Mouse (Mus musculus): ENCODE data around the gene Mrpl40. TPM values are rescaled to one million over a fixed set of nuclear protein-coding genes. Genes with fewer than 3 reads are reported as not detected.
"Not testable (repeated sequence)": the region's sequence is repeated elsewhere in the genome, so short reads cannot be mapped to it uniquely, and the experiment has no call there.

The Mrpl40 gene
- polyA plus RNA-seq (2016; fragmentation: Nextera tagmentation; extraction: Ambion mirVana): 122 and 128 TPM in 2 replicates

DNA sequence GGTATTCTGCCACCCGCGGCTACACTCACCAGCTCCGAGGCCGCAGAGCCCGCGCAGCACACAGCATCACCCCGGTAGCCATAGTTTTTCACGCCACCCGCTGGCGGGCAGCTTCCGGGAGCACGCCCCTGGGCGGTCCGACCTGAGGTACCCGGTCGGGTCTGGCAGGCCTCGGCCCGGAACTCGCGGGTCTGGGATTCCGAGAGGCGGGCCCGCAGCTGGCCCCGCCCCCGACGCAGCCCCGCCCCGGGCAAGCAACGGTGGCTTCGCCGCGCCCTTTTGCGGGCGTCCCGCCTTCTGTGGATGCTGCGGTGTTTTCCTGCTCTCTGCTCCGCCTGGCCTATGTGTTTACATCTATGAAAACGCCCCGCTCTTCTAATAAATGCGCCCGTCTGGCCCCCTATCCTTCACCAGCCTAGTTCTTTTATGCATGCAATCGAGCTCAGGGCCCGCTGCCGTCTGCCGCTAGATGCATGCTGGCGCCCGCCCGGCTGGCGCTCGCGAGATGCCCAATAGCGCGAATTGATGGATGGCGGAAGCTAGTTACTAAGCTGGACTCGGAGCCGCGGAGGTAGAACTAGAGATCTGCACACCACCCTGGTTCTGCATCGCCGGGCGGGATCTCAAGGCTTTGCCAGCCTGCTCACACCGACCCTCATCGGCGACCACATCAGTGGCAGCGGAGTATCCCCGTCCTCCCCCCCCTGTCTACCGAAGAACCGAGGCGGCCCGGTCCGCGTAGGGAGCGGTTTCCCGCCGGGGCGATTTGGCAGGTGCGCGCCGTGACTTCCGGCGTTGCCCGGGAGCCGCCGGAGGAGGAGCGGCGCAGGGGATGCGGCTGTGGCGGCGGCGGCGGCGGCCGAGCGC lies at the start of gene Mrpl40, which contains the start of gene Hira:
Gene Mrpl40, minus strand, starts transcription at position 421 of the 867 bp plus-strand sequence.
Gene Hira, plus strand, starts transcription at position 596 of the 867 bp plus-strand sequence.
- DNase-seq (ENCODE audit: low spot score): peak; percentile 97
- WGBS: under 1% methylated on average over 93 of the region's 93 CpGs
- Histone ChIP-seq H3K27ac (replicated peaks) (peak within 1 kb of the TSS; percentile 95), H3K4me3 (peak within 1 kb of the TSS; percentile 84), H3K36me3 (replicated peaks) (peaks cover 59% of the 10 kb centered on the region), H3K27me3 (replicated peaks; ENCODE audit: low read depth, poor library complexity, severe bottlenecking) (no peaks in the 10 kb centered on the region), H3K9me3 (no peaks in the 10 kb centered on the region), H3K4me1 (peaks cover 14% of the 10 kb centered on the region)

DNA sequence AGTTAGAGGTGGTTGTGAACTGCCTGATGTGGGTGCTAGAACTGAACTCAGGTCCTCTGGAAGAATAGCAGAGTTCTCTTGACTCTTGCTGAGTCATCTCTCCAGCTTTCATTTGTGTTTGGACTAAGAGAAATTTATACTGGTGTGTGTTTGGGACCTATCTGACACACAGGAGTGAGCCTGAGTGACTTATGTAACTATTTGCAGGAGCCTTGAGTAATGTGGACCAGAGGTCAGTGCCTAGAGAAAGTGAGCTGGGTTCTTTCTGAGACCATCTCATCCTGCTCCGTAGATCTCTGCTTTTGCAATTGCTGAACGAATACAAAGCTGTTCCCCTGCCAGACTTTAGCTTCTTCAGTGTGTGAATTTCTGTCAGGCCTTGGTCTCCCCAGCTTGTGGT lies 45.1 kb upstream of the Mrpl40 start:
- Histone ChIP-seq H3K27ac (replicated peaks) (no peak overlapping the region), H3K4me3 (no peak overlapping the region), H3K27me3 (replicated peaks; ENCODE audit: low read depth, poor library complexity, severe bottlenecking) (no peaks in the 10 kb centered on the region), H3K9me3 (no peaks in the 10 kb centered on the region), H3K4me1 (no peaks in the 10 kb centered on the region), H3K36me3 (replicated peaks) (peaks cover 98% of the 10 kb centered on the region)
- no peak for DNase-seq (ENCODE audit: low spot score)
- WGBS: 87% methylated on average over 2 of the region's 2 CpGs

DNA sequence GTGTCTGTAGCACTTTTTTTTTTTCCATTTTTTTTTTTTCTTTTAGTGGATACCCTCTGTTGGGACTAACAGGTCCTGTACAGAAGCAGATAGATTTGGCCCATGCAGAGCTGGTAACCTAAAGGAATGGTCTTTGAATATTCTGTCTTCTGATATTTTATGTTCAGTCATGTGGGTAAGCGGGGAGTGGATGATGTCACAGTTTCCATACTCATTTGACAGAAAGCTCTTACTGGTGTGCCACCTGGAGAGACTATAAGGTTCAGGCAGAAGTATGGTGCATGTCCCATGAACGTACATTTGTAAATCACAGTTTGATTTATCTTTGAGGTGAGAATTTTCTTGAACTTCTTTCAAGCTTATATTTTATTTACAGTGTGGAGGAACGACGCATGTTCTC lies 39.4 kb upstream of the Mrpl40 start:
- H3K36me3 ChIP-seq (replicated peaks): peaks cover 89% of the 10 kb centered on the region
- 96% methylated on average over 4 of the region's 4 CpGs for WGBS
- H3K27ac ChIP-seq (replicated peaks): no peak overlapping the region
- H3K4me1 ChIP-seq: no peaks in the 10 kb centered on the region
- no peak overlapping the region for H3K4me3 ChIP-seq
- H3K27me3 ChIP-seq (replicated peaks; ENCODE audit: low read depth, poor library complexity, severe bottlenecking): no peaks in the 10 kb centered on the region
- H3K9me3 ChIP-seq: no peaks in the 10 kb centered on the region
- no peak for DNase-seq (ENCODE audit: low spot score)

DNA sequence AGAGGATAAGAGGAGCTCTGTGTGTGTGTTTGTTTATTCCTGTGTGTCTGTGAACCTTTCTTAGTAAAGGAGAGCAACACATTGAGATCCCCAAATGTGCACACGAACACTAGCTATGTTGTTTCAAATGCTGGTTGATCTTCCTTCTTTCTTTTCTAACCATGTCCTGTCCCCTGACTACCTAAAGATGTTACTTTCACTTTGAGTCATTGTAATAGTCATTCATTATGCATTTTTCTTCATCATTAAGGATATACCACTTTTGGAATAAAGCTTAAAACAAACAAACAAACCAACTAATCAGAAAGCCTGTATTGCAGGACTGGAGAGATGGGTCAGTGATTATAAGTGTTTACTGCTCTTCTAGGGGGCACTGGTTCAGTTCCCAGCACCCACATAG lies 29.0 kb upstream of the Mrpl40 start:
- H3K4me3 ChIP-seq: no peak overlapping the region
- WGBS: 97% methylated on average over 1 of the region's 1 CpGs
- no peak overlapping the region for H3K27ac ChIP-seq (replicated peaks)
- H3K4me1 ChIP-seq: no peaks in the 10 kb centered on the region
- no peak for DNase-seq (ENCODE audit: low spot score)
- H3K9me3 ChIP-seq: no peaks in the 10 kb centered on the region
- peaks cover 98% of the 10 kb centered on the region for H3K36me3 ChIP-seq (replicated peaks)
- no peaks in the 10 kb centered on the region for H3K27me3 ChIP-seq (replicated peaks; ENCODE audit: low read depth, poor library complexity, severe bottlenecking)

DNA sequence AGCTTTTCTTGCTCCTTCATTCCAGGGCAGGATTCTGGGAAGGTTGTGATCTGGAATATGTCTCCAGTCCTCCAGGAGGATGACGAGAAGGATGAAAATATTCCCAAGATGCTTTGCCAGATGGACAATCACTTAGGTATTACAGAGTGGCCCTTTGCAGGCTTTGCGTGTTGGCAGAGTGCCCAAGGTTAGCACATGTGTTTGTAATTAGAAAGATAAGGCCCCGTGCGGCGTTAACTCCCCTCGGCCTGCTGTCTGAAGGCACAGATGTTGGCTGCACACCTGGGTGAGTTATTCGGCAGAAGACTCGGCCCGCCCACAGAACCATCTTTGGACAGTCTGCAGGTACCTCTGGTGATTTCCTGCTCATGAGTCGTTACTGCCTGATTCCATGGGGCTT lies 19.8 kb upstream of the Mrpl40 start:
- Histone ChIP-seq H3K4me1 (no peaks in the 10 kb centered on the region), H3K27ac (replicated peaks) (no peak overlapping the region), H3K36me3 (replicated peaks) (peaks cover 68% of the 10 kb centered on the region), H3K9me3 (no peaks in the 10 kb centered on the region), H3K27me3 (replicated peaks; ENCODE audit: low read depth, poor library complexity, severe bottlenecking) (no peaks in the 10 kb centered on the region), H3K4me3 (no peak overlapping the region)
- 75% methylated on average over 10 of the region's 10 CpGs for WGBS
- DNase-seq (ENCODE audit: low spot score): peak; percentile 9

DNA sequence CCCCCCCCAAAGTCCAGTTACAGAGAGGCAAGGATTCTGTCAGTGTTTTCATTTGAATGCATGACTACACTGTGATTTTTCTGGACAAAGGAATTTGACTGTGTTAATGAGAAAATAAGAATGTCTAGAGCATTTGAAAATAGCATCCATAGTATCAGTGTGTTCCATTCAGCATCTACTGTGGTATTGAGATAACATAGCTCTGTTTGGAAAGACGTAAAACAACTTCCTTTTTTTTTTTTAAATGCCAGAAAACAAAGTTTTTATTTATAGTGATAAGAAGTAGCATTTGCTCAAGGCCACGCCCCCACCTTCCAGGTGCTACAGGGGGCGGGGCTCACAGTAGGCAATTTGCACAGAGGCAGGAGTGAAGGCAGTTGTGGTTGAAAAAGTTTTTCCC lies 18.6 kb upstream of the Mrpl40 start:
- Histone ChIP-seq H3K4me3 (no peak overlapping the region), H3K4me1 (no peaks in the 10 kb centered on the region)
- 84% methylated on average over 3 of the region's 3 CpGs for WGBS

DNA sequence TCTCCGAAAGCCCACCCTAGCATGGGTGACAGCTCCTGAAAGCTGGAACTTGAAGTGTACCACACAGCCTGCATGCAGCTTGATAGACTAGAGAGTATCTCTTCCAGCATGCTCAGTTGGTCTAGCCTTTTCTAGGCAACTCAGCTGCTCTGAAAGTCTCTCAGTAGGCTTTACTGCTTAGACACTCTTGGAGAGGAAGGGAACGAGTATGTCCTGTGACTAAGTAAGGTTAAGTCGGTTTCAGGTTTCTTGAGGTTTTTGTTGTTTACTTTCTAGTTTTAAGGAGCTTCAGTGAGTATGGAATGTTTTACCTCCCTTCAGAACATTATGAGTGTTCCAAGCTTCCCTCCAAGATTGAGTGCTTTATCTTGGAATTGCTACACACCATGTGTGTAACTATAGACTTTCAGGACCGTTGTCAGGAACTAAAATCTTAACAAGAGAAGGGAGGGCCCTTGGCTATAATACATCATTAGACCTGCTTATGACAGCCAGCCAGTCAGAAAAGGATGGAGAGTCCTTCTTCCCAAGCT lies 17.2 kb upstream of the Mrpl40 start:
- no peaks in the 10 kb centered on the region for H3K27me3 ChIP-seq (replicated peaks; ENCODE audit: low read depth, poor library complexity, severe bottlenecking)
- WGBS: 82% methylated on average over 4 of the region's 4 CpGs
- no peaks in the 10 kb centered on the region for H3K4me1 ChIP-seq
- peaks cover 49% of the 10 kb centered on the region for H3K36me3 ChIP-seq (replicated peaks)
- DNase-seq (ENCODE audit: low spot score): no peak
- H3K9me3 ChIP-seq: no peaks in the 10 kb centered on the region
- no peak overlapping the region for H3K4me3 ChIP-seq
- H3K27ac ChIP-seq (replicated peaks): no peak overlapping the region

More for the DNA sequence above, 18.6 kb upstream of the Mrpl40 start:
- peaks cover 57% of the 10 kb centered on the region for H3K36me3 ChIP-seq (replicated peaks)
- H3K27ac ChIP-seq (replicated peaks): no peak overlapping the region
- no peaks in the 10 kb centered on the region for H3K27me3 ChIP-seq (replicated peaks; ENCODE audit: low read depth, poor library complexity, severe bottlenecking)
- DNase-seq (ENCODE audit: low spot score): no peak
- no peaks in the 10 kb centered on the region for H3K9me3 ChIP-seq

DNA sequence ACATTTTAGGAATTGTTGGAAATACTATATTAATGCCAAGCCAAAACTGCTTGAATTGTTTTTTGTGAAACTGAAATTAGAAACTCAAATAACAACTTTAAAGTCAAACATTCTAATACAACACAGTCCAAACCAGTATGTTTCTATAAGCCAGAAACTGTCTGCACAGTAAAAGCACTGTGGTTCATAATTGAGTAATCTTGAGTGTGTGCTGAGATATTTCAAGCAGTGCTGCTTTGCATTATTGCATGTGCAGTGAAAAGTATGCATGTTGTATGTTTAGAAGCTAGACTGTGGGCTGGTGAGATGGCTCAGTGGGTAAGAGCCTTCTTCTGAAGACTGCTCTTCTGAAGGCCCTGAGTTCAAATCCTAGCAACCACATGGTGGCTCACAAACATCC lies 7.4 kb upstream of the Mrpl40 start:
- H3K36me3 ChIP-seq (replicated peaks): peaks cover 70% of the 10 kb centered on the region
- H3K4me1 ChIP-seq: peaks cover 4% of the 10 kb centered on the region; the same call in 1 of the 2 replicates
- no peaks in the 10 kb centered on the region for H3K9me3 ChIP-seq
- DNase-seq (ENCODE audit: low spot score): no peak
- no peak overlapping the region for H3K27ac ChIP-seq (replicated peaks)
- H3K4me3 ChIP-seq: no peak overlapping the region
- no peaks in the 10 kb centered on the region for H3K27me3 ChIP-seq (replicated peaks; ENCODE audit: low read depth, poor library complexity, severe bottlenecking)

DNA sequence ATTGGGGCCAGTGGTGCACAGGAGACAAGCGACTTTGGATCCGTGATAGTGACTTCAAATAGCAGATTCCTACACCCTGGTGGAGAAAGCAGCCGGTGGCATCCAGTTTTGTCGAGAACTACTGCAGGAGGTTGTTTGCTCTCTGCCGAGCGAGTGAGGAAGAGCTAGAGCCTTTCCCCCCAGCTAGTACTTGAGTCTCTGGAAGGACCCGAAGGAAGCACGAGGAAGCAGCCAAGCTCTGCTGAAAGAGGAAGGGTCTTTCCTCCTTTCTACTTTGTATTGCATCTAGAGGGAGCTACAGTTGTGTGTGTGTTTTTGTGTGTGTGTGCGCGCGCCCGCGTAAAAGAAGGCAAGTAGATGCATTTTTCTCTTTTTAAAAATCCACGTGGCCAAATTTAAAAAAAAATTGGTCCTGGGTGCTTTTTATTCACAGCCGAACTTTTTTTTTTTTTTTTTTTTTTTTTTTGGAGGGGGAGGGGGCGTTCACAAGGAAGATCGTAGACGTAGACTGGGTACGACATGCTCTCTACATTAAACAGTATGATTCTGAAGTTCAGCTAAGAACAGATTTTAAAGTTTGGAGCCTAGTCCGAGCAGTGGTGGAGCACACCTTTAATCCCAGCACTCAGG lies 1.5 kb upstream of the Mrpl40 start:
- Histone ChIP-seq H3K4me3 (peak overlapping the region; percentile 84), H3K27ac (replicated peaks) (peak overlapping the region; percentile 95), H3K4me1 (peaks cover 14% of the 10 kb centered on the region), H3K36me3 (replicated peaks) (peaks cover 59% of the 10 kb centered on the region), H3K27me3 (replicated peaks; ENCODE audit: low read depth, poor library complexity, severe bottlenecking) (no peaks in the 10 kb centered on the region), H3K9me3 (no peaks in the 10 kb centered on the region)
- no peak for DNase-seq (ENCODE audit: low spot score)
- WGBS: 30% methylated on average over 20 of the region's 20 CpGs

DNA sequence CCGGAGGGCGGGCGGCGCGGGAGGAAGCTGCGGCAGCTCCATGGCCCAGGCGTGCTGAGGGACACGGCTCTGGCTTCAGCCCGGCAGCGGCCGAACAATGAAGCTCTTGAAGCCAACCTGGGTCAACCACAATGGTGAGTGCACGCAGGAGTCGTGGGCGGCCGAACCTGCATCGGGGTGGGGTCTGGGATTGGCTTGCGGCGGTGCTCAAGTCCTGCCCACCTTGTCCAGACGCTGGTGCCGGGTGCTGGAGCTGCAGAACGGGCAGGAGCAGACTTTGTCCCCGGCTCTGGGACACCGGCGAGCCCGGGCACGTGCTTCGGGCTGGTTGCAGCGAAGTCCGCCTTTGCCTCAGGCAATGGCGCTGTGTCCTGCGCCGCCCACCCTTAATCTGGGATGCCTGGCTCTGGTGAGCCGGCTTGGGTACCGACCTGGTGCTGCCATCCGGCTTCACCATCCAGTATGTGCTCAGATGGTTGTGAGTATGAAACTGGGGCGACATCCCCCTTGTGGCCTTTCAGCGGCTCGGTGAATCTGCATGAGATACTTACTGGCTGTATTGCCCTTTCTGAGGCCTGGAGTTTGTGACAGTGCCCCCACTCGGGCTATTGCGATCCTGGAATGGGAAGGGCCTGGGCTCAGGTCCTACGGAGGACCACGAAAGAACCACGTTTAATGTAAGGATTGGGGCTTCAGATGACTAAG lies 876 bp upstream of the Mrpl40 start:
- peaks cover 14% of the 10 kb centered on the region for H3K4me1 ChIP-seq
- under 1% methylated on average over 43 of the region's 43 CpGs for WGBS
- no peaks in the 10 kb centered on the region for H3K9me3 ChIP-seq
- H3K36me3 ChIP-seq (replicated peaks): peaks cover 59% of the 10 kb centered on the region
- peak; percentile 79 for DNase-seq (ENCODE audit: low spot score)
- no peaks in the 10 kb centered on the region for H3K27me3 ChIP-seq (replicated peaks; ENCODE audit: low read depth, poor library complexity, severe bottlenecking)
- H3K4me3 ChIP-seq: peak overlapping the region; percentile 84
- H3K27ac ChIP-seq (replicated peaks): peak overlapping the region; percentile 95

DNA sequence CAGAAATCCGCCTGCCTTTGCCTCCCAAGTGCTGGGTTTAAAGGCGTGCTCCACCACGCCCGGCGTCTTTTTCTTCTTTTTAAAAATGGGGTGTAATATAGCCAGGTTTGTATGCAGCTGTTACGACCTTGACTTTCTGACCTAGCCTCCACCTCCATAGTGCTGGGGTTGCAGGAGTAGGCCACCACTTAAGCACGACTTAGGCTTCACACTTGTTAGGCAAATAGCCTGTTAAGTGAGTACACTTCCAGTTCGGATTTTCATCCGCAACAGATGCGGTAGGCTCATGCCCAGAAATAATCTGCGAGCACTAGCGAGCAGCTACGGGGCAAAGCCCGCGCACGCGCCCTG lies 596 bp downstream of the Mrpl40 start:
- peaks cover 59% of the 10 kb centered on the region for H3K36me3 ChIP-seq (replicated peaks)
- peaks cover 14% of the 10 kb centered on the region for H3K4me1 ChIP-seq
- no peak for DNase-seq (ENCODE audit: low spot score)
- peak overlapping the region; percentile 95 for H3K27ac ChIP-seq (replicated peaks)
- no peaks in the 10 kb centered on the region for H3K9me3 ChIP-seq
- H3K27me3 ChIP-seq (replicated peaks; ENCODE audit: low read depth, poor library complexity, severe bottlenecking): no peaks in the 10 kb centered on the region
- peak overlapping the region; percentile 84 for H3K4me3 ChIP-seq
- WGBS: 1% methylated on average over 17 of the region's 17 CpGs

DNA sequence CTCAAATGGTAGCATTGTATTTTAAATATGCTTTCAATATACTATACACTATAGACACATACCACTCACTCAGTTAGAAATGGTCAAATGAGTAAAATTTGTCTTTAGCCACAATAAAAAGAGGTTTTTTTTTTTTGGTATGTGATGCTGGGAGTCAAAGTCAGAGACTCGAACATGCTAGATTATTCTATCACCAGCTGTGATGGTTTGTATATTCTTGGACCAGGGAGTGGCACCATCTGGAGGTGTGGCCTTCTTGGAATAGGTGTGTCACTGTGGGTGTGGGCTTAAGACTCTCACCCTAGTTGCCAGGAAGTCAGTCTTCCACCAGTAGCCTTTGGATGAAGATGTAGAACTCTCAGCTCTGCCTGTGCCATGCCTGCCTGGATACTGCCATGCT lies 6.2 kb downstream of the Mrpl40 start:
- peaks cover 47% of the 10 kb centered on the region for H3K36me3 ChIP-seq (replicated peaks)
- not testable (repeated sequence) for H3K4me1 ChIP-seq; H3K27ac ChIP-seq (replicated peaks); H3K4me3 ChIP-seq; H3K27me3 ChIP-seq (replicated peaks; ENCODE audit: low read depth, poor library complexity, severe bottlenecking); H3K9me3 ChIP-seq; DNase-seq (ENCODE audit: low spot score)
- WGBS: 90% methylated on average over 1 of the region's 1 CpGs
